Mouse (Mus musculus) layer of hippocampus, adult 18-20 months (tissue): ENCODE data around the gene Iqcn. TPM values are rescaled to one million over a fixed set of nuclear protein-coding genes. Genes with fewer than 3 reads are reported as not detected.

Source experiments
- DNase-seq, 2 experiments: peaks; one replicate each; pipeline ENCODE4 v3.0.0; 2022; ENCODE audit warnings: low spot score in 2 of 2
- total RNA-seq, 2 experiments: library from RNA; stranded (reverse); gene quantifications; 2 replicates each; pipeline ENCODE4 v1.2.3; 2021

The Iqcn gene
- total RNA-seq, 2 experiments from 2014 or later, result 0.07 TPM; not detected in 1

GRCm38 (mm10) chr8:70754043-70754870, 51.0 kb downstream of the Iqcn start, which contains the start of gene Rab3a:
Gene Rab3a, plus strand, starts transcription at chr8:70754679.
- peak; percentile 97 to 99 for DNase-seq

DNA sequence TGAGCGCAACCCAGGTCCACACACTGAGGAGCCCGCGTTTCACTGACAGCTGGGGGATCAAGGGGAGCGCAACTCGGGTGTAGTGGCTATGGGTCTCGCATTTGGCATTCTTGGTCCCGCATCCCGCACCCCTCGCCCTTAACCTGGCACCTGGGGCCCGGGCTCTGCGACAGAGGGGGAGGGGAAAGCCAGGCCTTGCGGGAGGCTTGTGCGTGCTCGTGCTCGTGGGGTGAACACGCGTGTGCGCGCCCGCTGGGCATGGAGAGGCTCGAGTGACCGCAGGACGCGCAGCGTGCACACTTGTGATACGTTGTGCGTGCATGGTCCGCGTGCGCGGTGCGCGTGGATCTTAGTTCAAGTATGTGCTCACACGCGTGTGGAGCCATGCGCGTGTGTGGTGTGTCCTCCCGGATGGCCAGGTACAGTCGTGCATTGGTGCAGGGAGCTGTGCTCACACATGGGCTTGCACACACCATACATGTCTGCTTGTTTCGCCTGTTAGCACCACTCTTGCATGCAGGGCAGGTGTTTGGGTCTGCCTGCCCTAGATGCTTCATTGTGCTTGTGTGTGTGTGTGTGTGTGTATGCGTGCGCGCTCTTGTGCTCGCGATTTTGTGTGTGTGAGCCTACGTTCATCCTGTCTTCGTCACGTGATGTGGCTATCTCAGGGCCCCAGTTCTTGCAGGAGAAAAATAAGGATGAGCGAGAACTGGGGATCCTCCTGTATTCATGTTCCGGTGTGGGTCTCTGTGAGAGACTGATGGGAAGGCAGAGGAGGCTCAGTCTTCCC, 51.8 kb downstream of the Iqcn start:
- peak; percentile 70 to 82 for DNase-seq

DNA sequence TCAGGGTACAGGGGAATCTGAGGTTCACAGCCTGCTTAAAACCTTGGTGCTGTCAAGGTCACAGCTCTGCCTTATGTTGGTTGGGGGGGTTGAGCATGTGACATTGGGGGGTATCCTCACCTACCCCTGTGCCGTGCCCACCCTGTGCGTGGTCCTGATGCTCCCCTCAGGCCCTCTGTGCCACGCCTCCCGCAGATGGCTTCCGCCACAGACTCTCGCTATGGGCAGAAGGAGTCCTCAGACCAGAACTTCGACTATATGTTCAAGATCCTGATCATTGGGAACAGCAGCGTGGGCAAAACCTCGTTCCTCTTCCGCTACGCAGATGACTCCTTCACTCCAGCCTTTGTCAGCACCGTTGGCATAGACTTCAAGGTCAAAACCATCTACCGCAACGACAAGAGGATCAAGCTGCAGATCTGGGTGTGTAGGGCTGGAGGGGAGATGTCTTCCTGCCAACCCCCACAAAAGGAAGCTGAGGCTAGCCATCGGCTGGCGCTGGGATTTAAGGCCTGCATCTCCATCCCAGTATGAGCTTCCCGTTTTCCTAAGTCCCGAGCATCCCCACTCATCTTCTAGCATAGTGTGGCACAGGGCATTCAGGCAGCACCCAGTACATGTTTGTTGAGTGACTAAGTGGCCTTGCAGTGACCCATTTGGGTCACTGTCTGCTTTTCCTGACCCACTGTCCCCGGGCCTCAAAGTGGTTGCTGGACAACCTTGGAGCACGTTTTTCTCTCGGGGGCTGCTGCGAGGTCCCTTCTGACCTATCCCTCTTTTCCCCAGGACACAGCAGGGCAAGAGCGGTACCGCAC, 52.6 kb downstream of the Iqcn start:
- peak; percentile 9 to 22 for DNase-seq

GRCm38 (mm10) chr8:70756476-70757040, 53.3 kb downstream of the Iqcn start:
- peak; percentile 1 to 8 for DNase-seq

GRCm38 (mm10) chr8:70757523-70758307, 54.5 kb downstream of the Iqcn start:
- DNase-seq, result no peak

DNA sequence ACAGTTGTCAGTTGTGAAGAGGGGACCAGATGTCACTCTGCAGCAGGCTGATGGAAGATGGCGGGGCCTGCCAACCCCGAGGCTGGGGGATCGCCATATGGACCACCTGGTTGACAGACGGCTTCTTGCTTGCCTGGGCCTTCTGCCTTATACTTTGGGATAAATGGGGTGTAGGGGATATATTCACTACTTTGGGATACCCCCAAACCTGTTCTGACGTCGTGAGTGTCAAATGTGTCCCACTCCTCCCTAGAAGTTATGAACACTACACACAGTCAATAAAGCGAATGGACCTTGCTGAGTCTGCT, 55.0 kb downstream of the Iqcn start:
- DNase-seq, result no peak

- no peak for DNase-seq
Observed at GRCm38 (mm10) chr8:70758616-70759561, 55.6 kb downstream of the Iqcn start.

DNA sequence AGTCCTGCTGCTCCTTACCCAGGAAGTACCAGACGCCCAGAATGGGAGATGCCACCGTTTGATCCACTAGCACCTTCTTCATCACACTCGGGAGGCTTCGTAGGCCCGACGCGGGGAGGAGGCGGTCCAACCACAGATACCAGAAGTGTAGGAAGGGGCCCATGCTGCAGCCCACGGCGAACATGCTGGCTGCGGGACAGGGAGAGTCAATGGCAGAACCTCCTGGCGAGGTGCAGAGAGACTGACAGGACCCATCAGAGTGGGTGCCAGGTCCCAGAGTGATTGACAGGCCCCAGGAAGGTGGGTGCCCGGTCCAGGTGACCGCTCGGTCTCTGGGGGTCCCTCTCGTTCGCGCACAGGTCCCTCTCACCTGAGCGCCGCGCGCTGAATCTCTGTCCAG, 57.1 kb downstream of the Iqcn start:
- DNase-seq, result no peak

DNA sequence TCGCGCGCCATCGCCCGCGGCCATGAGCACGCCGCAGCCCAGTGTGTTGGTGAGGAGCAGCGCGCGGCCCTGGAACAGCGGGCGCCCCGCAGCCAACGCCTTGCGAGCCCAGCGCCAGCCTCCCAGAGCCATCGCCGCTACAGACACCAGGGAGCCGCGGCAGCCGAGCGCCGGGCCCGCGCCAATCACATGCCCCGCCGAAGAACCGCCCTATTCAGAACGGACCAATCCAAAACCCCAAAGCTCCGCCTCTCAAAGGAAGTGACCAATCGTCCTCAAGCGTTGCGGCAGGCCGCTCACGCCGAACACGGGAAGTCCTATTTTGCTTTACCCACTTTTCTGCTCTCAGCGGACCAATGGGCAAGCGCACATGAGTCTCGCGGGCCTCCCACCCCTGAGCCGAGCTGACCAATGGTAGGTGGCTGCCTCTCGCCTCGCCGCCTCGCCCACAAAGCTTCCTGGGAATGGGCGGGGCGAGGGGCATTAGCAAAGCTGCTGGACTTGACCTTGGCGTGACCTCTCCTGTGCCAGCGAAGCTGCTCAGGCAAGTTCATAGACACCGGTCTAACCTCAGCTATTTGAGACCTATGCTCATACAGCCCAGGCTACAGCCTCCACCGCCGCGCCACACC, 57.6 kb downstream of the Iqcn start, which contains the start of gene Mpv17l2:
Mpv17l2 (minus strand) TSS at position 172 of the 632 bp plus-strand sequence.
- DNase-seq, result peak; percentile 97 to 98

- no peak for DNase-seq
Observed at GRCm38 (mm10) chr8:70762118-70762517, 58.9 kb downstream of the Iqcn start.

- DNase-seq, result no peak
Observed at GRCm38 (mm10) chr8:70763354-70763753, 60.1 kb downstream of the Iqcn start.

- DNase-seq, result no peak
Observed at GRCm38 (mm10) chr8:70764026-70764425, 60.8 kb downstream of the Iqcn start.

DNA sequence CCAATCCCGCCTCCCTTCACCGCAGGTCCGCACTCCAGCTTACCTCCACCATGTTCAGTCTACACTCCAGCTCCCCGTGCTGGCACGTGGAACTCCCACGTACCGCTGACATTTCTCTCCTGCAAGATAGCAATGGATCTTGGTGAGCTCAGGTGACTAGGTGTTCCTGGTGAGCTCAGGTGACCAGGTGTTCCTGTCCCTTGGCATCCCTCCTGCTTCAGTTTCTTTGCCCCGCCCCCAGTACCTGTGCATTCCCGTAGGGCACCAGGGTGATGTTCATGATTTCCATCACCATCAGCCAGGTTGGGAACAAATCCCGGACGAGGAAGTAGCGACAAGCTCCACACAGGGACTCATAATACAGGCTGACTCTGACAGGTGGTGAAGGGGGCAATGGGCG, 61.4 kb downstream of the Iqcn start:
- no peak for DNase-seq

- DNase-seq, result no peak
Observed at GRCm38 (mm10) chr8:70765329-70765728, 62.1 kb downstream of the Iqcn start.

DNA sequence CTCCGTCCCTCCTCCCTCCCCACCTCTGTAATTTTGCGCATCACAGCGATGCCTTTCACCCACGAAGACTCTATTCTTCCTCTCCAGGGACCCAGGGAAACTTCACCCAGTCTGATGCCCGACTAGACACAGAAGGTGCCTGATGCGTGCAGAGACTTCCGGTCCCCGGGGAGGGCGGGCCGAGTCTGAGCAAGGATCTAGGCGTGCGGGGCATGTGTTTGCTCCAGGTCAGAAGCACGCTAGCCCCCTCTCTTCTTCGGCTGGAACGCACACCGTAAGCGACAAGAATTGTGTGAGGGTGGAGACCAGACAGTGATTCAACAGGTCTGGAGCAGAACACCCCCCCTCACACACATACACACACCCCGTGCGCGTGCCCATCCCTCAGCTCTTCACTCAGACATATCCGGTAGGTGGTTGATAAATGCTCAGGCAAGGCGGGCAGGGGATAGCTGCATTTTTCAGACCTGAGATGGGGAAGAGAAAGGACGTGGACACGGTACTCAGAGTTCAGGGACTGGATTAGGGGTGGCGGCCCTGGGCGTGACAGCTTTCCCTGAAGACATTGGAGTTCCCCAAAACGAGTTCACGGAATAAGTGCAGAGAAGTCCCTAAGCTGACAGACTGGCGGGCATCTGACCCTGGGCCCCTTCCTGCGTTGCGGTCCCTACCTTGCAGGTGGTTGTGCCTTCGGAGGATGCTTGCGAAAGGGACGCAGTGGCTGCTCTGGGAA, 62.7 kb downstream of the Iqcn start:
- DNase-seq, result no peak

DNA sequence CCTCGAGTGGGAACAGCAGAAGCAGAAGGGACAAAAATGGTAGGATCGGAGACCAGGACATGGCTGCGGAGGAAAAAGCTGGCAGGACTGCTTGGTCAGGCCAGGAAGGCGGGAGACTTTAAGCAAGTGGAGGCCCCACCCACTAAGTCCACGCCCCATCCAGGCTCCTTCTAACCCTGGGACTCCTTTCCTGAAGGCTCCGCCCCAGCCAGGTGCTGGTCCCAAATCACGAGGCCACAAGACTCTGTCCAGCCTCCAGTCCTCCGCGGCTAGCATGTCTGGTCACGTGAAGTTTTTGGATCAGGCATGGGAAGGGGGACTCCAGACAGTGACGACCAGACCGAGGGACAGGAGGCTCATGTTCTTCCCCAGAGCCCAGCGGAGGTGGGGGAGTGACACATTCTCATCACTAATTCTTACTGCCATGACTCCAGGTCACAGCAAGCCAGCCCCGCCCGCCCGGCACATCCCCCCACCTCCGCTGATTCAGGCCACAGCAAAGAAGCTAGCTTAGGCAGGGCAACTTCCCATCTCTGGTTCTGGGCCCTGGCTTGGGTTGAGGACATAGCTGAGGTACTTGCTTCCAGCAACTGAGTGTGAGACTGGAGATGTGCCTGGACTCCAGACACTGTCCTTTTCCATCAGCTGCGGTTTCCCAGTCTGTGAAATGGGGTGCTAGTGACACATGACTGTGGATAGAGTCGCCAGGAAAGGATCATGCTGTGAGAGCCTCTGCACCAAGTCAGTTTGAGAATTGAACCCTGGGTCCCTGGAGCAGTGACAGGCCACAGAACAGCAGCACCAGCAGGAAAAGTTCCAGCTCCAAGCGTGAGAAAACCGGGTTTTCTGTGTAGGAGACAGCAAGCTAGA, 63.5 kb downstream of the Iqcn start:
- no peak for DNase-seq
